Mouse (Mus musculus): ENCODE data around the gene Mfng.

Mfng gene

DNA sequence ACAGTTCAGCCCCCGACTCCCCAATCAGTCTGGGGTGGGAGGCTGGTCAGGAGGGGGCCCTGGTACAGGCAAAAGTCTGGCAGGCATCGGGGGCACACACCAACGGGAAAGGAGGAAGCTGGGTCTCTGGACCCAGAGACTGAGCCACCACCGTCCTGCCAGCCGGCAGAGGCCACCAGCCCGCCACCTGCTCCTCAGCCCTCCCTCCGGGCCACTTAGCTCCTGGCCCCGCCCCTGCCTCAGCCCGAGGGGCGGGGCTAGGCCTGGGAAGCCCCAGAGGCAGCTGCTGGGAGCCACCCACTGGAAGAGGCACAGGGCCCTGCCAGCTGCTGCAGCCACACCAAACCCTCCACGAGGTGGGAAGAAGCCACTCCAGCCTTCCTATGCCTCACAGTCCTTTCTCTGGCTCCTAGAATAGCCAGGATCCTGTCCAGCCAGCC is at the start of gene Mfng:
Gene Mfng, minus strand, starts transcription at position 186 of the 440 bp plus-strand sequence.
- peak; percentile 75 for DNase-seq (ENCODE audit: extremely low read depth, insufficient read length, low spot score)

DNA sequence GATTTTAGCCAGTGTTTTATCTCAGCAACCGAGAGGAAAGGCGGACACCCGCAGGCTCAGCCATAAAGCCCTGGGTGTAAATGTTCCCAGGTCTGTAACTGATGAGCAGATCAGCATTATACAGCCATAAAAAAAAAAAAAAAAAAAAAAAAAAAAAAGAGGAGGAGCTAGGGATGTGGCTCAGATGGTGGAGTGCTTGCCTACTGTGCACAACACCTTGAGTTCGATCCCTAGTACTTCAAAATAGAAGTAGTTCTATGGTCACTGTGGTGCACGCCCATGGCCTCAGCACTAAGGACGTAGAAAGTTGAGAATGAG is 42.8 kb upstream of the Mfng start:
- no peak for DNase-seq (ENCODE audit: extremely low read depth, insufficient read length, low spot score)

DNA sequence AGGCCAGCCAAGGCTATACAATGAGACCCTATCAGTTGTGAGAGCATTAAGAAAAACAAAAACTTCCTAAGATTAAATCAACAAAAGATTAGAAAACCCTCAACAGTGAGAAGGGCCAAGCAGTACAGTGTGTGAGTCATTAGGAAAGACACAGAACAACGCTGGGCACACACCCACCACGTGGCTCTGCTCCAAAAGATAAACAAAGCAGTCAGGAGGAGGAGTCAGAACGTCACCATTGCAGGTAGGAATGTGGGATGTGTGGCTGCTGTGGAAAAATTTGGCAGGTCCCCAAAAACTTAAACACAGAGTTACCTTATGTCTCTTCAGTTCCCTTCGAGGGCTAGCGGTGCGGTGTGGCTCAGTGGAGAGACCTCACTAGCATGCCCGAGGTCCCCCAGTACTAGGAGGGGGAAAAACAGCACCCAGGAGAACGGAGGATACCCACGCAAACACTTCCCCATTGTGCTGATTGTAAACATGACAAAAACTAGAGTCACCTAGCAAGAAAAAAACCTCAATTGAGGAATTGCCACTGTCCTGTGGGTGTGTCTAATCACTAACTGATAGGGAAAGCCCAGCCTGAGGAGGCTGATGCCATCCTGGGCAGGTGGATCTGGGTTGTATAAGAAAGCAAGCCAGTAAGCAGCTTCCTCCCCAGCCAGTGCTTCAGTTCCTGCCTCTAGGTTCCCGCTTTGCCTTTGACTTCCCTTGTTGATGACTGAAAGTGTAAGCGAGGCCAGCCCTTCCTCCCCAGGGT is 42.2 kb upstream of the Mfng start:
- DNase-seq (ENCODE audit: extremely low read depth, insufficient read length, low spot score): no peak

DNA sequence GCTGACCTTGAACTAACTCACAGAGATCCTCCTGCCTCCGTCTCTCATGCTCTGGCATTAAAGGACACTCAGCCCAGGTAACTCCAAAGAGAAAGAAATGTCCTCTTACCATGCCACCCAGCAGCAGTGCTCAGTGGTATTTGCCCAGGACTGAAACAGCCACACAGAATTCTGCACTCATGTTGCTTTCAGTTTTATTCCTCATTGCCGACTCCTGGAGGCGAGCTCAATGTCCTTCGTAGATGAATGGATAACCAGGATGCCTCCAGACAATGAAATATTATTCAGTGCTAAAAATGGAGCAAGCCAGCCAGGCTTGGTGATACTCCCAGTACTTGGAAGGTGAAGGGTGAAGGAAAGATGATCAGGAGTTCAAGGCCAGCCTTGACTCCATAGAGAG is 40.3 kb upstream of the Mfng start:
- no peak for DNase-seq (ENCODE audit: extremely low read depth, insufficient read length, low spot score)

DNA sequence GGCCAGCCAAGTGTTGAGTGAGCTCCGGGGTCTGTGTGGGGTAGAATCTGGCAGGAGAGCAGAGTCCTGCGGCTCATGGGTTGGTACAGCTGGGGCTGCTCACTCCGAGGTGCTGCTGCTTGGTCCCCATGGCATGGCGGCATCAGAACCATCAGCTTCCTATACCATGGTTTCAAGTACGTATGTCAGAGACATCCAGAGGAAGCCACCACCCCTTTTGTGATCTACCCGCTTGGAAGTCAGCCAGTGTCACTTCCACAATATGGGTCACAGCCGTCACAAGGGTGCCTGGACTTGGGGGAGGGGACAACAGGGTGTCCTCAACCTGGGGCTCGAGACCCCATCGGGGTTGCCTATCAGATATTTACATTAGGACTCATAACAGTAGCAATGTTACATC is 36.9 kb upstream of the Mfng start:
- DNase-seq (ENCODE audit: extremely low read depth, insufficient read length, low spot score): no peak

DNA sequence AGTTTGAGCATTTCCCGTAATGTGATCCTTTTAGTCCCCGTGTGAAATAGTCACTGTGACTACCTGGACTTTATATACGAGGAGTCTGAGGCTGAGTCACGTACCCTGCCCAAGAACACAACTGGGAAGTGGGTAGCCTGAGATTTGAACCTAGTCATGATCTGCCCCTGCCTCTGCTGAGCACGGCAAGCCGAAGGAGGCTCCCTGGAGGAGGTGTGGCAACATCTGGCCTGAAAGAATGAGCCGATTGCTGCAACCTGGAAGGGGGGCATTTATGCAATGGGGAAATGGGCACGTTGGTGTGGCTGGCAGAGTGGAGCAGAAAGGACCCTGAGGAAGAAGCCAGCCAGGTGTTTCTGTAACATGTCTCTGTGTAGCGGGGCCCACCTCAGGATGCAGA is 36.5 kb upstream of the Mfng start:
- no peak for DNase-seq (ENCODE audit: extremely low read depth, insufficient read length, low spot score)

DNA sequence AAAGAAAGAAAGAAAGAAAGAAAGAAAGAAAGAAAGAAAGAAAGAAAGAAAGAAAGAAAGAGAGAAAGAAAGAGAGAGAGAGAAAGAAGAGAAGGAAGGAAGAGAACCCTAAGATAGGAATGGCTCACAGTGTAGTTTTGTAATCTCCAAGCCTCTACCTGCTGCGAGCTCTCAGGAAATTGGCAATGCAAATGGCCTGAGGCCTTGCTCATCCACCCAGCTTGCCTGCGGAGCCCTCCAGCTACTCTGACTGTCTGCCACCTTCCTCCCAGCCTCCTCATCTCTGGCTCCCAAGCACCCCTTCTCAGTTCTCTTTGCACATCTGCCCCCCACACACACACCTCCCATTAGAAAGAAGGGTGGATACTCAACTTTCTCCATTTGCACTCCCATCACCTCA is 35.7 kb upstream of the Mfng start:
- DNase-seq (ENCODE audit: extremely low read depth, insufficient read length, low spot score): no peak

DNA sequence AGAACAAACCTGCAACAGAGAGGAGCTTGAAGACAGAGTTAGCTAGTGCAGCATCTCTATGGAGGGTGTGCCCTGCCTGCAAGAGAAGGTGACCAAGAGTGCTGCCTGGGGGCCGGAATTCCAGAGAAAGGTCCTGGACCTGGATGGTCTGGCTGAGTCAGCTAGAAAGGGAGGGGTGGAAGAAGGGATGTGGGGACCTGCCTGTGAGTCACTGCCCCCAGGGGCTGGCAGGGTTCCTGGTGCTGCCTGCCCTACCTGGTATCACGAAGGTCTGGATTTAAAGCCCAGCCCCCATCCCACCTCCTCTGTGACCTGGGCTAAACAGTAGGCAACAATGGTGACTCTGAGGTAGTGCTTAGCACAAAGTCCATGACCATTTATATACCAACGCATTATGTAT is 33.9 kb upstream of the Mfng start:
- peak; percentile 78 for DNase-seq (ENCODE audit: extremely low read depth, insufficient read length, low spot score)

DNA sequence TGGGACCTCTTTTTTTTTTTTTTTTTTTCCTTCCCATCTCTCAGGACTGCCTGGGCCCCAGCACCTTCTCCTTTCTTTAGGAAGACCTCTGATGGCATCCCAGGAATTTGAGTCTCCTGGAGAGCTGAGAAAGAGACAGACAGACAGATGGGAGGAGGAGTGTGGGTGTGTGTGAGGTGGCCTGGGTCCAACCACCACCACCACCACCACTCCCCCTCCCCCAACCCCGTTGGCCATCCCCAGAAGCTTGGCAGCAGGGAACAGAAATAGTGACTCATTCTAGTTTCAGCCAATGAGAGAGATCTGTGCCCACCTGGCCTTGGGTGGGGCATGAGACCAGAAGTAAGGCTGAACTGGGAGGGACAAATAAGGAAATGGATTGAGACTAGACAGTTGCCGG is 33.3 kb upstream of the Mfng start:
- peak; percentile 86 for DNase-seq (ENCODE audit: extremely low read depth, insufficient read length, low spot score)

DNA sequence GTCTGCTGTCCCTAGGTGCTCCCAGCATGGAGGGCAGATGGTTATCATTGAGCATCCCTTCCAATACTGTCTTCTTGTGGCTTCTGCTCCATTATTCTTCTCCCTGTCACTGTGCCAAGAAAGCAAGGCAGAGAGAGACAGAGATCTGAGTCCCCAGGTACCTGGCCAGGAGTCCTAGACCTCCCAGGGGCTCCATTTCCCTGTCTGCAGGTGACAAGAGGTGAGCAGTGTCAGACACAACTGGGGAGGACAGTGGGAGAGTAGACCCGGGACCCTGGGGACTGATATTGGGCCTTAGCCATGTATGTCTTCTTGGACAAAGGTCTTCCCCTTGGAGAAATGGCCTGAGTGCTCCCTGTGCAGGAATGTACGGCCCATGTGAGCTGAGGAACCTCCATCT is 32.1 kb upstream of the Mfng start:
- no peak for DNase-seq (ENCODE audit: extremely low read depth, insufficient read length, low spot score)

DNA sequence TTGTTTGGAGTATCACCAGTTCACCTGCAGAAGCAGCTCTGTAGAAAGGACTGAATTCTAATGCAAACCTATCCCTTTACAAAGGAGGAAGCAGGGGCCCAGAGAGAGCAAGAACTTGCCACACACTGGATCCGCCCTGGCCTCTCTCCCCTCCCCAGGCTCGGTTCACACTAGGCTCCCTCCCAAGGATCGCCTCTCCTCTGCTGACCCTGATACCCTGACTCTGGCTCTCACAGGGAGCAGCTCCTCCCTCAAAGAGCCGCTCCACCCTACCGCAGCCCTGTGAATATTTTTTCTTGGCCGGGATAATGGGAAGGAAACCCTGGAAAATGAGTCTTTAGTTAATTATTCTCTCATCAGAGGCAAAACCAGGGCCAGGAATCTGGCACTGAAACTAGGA is 31.1 kb upstream of the Mfng start:
- DNase-seq (ENCODE audit: extremely low read depth, insufficient read length, low spot score): no peak

DNA sequence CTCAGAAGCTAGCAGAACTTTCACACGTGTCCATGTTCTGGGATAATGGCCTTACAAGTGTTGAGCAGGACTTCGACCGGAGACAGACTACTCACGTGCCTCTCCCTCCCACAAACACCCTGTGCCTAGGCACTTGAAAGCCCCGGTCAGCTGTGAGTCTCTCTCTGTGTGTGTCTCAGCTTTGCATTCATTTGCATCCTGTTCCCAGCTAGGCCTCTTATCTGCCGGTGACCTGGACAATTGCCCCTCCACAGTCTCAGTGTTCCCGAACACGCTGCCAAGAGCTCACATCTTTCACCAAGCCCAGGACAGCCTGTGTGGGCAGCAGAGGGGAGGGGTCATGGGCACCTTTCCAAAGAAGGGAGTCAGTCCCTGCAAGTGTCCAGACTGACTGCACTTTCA is 30.2 kb upstream of the Mfng start:
- DNase-seq (ENCODE audit: extremely low read depth, insufficient read length, low spot score): peak; percentile 67

DNA sequence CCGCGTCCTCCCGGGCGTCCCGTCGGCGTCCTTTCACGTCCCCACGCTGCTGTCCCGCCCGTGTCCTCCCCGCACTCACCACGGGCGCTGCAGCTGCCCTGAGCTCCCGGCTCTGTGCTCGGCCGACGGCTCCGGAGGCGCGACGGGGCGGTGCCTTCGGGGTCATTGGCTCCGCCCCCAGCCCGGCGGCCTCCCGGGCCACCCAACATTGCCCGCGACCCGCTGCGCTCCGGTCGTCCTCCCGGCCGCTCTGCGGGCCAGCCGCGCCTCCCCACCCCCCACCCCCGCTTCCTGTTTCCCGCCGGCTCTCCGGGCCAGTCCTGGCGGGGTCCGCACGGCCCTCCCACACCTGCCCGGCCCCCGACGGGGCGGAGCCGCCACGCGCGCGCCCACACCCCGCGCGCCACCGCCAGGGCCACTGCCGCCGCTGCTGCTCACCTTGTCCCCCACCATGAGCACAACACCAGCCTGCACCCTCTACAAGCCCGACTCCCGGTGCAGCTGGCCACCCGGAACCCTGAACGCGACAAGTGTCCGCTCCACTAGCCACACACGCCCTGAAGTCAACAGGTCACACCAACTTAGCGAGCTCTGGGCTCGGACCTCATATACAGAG is 29.6 kb upstream of the Mfng start, which contains the start of gene Card10:
Gene Card10, minus strand, starts transcription at position 267 of the 616 bp plus-strand sequence.
- peak; percentile 77 for DNase-seq (ENCODE audit: extremely low read depth, insufficient read length, low spot score)

DNA sequence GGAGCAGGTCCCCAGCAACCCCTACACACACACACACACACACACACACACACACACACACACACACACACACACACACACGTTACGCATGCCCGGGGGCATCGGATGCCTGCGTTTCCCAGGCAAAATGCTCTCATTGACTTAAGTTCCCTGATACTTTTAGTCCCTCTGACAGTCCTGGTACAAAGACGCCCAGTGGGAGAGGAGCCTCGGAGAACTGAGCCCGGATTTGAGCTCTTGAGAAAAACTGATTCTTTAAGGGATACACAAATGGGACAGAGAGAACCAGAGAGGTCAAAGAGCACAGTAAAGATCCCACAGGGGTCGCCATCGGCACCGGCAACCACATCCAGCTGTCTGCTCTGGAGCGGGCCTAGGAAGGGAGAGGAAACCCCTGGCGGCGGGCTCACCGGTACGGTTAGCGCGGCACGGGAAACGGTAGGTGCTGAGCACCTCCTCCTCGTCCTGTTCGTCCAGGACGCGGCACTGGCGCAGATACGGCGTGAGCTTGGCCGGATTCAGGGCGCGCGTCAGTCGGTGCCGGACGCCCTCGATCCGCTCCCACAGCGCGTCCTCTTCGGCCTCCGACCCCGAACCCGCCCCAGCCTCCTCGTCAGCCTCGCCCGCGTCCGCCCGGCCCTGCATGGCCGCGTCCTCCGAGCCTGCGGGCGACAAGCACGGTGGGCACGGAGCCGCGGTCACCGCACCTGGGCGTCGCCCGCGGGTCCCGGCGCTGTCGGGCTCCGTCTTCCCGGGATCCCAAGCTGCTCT is 28.9 kb upstream of the Mfng start:
- peak; percentile 66 for DNase-seq (ENCODE audit: extremely low read depth, insufficient read length, low spot score)

DNA sequence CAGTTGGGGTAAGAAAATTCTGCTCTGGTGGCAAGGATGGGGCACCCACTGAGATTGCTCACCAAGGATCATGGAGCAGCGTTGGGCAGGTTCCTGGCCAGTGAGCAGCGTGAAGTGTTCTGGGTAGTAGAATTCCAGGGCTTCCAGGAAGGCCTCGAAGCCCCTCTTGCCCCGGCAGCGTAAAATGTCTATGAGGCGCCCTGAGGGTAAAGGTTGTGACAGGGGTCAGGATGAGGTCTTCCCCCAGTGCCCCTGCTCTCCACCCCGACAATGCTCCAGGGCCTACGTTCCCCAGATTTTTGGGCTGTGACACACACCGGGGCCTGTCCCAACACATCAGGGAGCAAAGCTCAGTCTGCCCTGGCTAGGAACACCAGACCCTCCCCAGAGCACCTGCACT is 28.3 kb upstream of the Mfng start:
- DNase-seq (ENCODE audit: extremely low read depth, insufficient read length, low spot score): no peak

DNA sequence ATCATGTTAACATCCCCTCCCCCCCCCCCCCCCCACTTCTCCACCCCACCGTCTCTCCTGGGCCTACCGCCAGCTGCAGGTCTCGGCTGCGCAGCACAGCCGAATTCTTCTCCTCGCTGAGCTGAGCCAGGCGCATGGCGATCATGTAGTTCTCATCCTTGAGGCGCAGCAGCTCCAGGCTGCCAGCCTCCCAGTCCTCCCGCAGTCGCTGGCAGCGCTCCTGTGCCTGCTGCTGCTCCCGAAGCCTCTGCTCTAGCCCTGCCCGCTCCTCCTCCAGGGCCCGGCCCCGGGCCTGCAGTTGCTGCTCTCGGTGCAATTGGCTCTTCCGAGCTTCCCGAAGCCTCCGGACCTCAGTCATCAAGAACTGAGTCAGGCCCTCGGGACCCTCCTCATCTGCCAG is 25.8 kb upstream of the Mfng start:
- no peak for DNase-seq (ENCODE audit: extremely low read depth, insufficient read length, low spot score)

DNA sequence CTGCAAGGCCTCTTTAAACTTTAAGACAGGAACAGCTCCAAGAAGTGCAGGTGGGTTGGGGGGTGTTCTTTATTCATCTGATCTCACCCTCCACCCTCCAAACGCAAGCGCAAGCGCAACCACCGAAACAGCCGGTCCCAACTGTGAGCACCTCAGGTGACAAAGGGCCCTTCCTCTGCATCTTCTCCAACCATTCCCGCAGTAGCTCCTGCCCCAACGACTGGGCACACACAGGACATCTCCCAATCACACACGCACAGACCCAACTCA is 23.7 kb upstream of the Mfng start:
- DNase-seq (ENCODE audit: extremely low read depth, insufficient read length, low spot score): no peak

DNA sequence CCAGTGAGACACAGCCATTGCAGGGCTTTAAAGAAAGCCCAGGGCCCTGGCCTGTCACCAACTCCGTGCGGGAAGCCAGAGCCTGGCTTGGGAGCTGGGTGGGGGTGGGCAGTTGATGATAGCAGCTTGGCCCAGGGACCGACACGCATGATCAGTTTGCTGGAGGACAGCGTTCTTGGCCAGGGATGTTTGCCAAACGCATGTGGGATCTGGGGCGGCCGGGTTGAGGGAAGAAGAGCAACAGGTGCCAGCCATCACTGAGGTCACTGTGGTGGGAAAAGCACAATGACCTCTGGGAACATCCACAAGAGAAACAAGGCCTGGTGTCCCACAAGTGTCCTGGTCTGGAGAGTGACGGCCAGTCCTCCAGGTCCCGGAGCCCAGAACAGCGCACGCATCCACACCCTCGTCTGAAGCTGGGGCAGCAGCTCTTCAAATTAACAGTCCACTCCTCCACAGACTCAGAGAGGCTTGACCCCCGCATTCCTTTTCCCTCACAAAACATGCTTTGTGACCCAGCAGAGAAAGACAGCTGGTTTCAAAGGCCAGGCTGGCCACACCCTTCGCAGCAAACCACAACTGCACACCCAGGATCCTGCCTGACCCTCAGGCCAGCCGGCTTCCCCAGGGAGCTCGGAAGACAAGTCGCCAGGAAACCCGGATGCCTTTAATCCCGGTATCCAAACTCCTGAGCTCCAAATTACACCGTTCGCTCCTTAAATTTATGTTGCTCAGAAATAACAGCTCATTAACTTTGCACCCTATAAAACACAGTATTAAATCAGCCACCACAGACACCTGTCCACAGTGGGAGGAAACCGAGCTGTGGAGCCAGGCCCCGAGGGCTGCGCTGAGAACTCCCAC is 23.2 kb upstream of the Mfng start:
- peak; percentile 88 for DNase-seq (ENCODE audit: extremely low read depth, insufficient read length, low spot score)

DNA sequence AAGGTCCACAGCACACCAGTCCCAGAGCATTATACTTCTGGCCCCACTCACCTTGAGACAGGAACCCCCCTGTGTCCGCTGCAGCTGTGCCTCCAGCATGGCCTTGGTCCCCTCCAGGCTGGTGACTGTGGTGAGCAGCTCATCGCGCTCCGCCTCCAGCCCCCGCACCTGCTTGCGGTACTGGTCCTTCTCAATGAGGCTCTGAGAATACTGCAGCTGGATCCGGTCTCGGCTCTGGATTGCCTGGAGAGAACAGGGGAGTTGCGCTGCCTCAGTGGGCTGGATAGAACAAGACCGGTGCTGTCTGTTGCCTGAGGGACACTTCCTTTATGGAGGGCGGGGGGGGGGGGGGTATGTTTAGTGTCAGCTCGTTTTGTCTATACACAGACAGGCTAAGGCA is 17.7 kb upstream of the Mfng start:
- DNase-seq (ENCODE audit: extremely low read depth, insufficient read length, low spot score): no peak

DNA sequence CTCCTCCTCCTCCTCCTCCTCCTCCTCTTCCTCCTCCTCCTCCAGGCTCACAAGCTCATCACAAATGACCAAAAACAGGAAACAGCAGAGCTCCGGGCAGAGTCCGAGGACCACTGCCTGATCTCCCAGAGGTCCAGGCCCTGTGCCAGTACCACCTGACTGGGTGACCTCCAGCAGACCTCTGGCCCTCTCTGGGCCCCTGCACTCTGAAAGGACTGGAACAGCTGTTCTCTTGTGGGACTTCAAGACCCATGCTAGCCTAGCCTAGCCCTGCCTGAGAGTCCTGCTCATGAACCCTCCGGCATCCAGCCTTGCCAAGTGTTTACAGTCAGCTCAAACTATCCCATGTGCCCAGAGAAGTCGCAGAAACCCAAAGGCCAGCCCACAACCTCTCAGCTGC is 17.2 kb upstream of the Mfng start:
- DNase-seq (ENCODE audit: extremely low read depth, insufficient read length, low spot score): no peak

DNA sequence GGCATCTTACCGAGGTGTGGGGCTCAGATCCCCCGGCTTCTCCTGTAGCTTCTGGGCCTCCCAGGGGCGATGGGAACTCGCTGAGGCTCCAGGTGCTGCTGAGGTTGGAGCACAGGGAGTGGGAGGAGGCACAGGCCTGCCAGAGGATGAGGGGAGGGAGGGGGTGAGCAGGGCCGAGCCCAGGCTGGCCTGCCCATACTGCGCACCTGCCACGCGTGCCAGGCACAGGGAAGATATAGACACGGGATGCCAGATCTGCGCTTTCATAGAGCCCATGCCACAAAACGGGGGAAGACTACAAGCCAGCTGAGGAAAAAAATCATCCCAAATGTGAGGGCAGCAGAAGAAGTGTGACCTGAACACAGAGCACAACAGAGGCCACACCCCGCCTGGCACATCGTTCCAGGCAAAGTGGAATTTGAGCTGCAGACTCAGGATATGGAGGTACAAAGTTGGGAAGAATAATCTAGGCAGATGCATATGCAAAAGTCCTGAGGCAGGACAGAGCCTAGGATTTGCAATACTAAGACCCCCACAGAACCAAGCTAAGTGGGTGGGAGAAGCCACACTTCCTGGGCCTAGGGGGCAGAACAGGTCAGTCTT is 16.5 kb upstream of the Mfng start:
- no peak for DNase-seq (ENCODE audit: extremely low read depth, insufficient read length, low spot score)

Data from 3134 (cell line).